Mouse (Mus musculus): Measurements from ENCODE around the gene Cd300e. TPM values are rescaled to one million over a fixed set of nuclear protein-coding genes. Genes with fewer than 3 reads are reported as not detected.
A peak's percentile ranks its signal among the peaks of the same experiment; 100 is the strongest.
"Not testable (repeated sequence)": the region's sequence is repeated elsewhere in the genome, so short reads cannot be mapped to it uniquely, and the experiment has no call there.

Cd300e gene
- total RNA-seq, 2 experiments from 2014 or later = not detected

- intact Hi-C loops (cut with DNase I) = loop anchor here (10.0 kb wide), 1 partner anchor 173 kb away; no protein-coding TSS in a partner anchor
- no peak for DNase-seq (ENCODE audit: low spot score in 2 of 2)
Measured at GRCm38 (mm10) chr11:115048259-115048658, 13.7 kb downstream of the Cd300e start, which contains the start of gene Cd300ld3. Gene Cd300ld3, minus strand, starts transcription at chr11:115048409.

- intact Hi-C loops (cut with DNase I) = not testable (repeated sequence)
Measured at GRCm38 (mm10) chr11:115037669-115038068, 24.3 kb downstream of the Cd300e start, which contains the start of gene Cd300ld5. Gene Cd300ld5, minus strand, starts transcription at chr11:115037769.

GRCm38 (mm10) chr11:115026912-115027311, 35.1 kb downstream of the Cd300e start, which contains the start of gene Cd300ld4:
Gene Cd300ld4, minus strand, starts transcription at chr11:115027012.
- DNase-seq (ENCODE audit: low spot score in 2 of 2); intact Hi-C loops (cut with DNase I): not testable (repeated sequence)

More at GRCm38 (mm10) chr11:115037669-115038068, 24.3 kb downstream of the Cd300e start, which contains the start of gene Cd300ld5:
- not testable (repeated sequence) for DNase-seq (ENCODE audit: low spot score in 2 of 2)

GRCm38 (mm10) chr11:115016093-115016492, 45.9 kb downstream of the Cd300e start, which contains the start of gene Cd300ld2:
Gene Cd300ld2, minus strand, starts transcription at chr11:115016193.
- DNase-seq (ENCODE audit: low spot score in 2 of 2); intact Hi-C loops (cut with DNase I): not testable (repeated sequence)

GRCm38 (mm10) chr11:115004070-115004469, 57.9 kb downstream of the Cd300e start:
- peak; percentile 4 to 9 for DNase-seq (ENCODE audit: low spot score in 2 of 2)
- intact Hi-C loops (cut with DNase I) = no loop called here

Other genes with a start within 250 kb of the Cd300e start
- 1 to 10 TPM; 4.2 to 6.4 TPM for gene Gprc5c, start 211.0 kb downstream of the Cd300e start, total RNA-seq (2021)
- under 1 TPM; 0.37 to 0.55 TPM for gene Cd300a, start 172.1 kb downstream of the Cd300e start, total RNA-seq (2021)
- gene Cd300lb, start 127.8 kb downstream of the Cd300e start, total RNA-seq (2021) = not detected
- gene Cd300c, start 93.0 kb downstream of the Cd300e start, total RNA-seq (2021) = not detected
- not detected for gene Cd300ld, start 72.3 kb downstream of the Cd300e start, total RNA-seq (2021)
- 1 to 10 TPM; 2.8 to 3.0 TPM for gene Cd300c2, start 60.3 kb downstream of the Cd300e start, total RNA-seq (2021)
- not detected for gene Cd300ld2, start 46.0 kb downstream of the Cd300e start, total RNA-seq (2021)
- gene Cd300ld4, start 35.2 kb downstream of the Cd300e start, total RNA-seq (2021) = under 1 TPM in 1 of 2 experiments, not detected in 1; 0.55 TPM
- gene Cd300ld5, start 24.4 kb downstream of the Cd300e start, total RNA-seq (2021) = under 1 TPM; 0.55 to 0.60 TPM
- gene Cd300ld3, start 13.8 kb downstream of the Cd300e start, total RNA-seq (2021) = under 1 TPM in 1 of 2 experiments, not detected in 1; 0.60 TPM
- under 1 TPM; 0.76 to 0.99 TPM for gene Rab37, start 29.3 kb upstream of the Cd300e start, total RNA-seq (2021)
- gene Cd300lf, start 71.8 kb upstream of the Cd300e start, total RNA-seq (2021) = under 1 TPM; 0.16 to 0.41 TPM
- gene Slc9a3r1, start 101.2 kb upstream of the Cd300e start, total RNA-seq (2021) = 10 to 100 TPM; 79.2 to 86.5 TPM
- gene Tmem104, start 125.3 kb upstream of the Cd300e start, total RNA-seq (2021) = 10 to 100 TPM; 15.8 to 18.2 TPM
- gene Nat9, start 125.7 kb upstream of the Cd300e start, total RNA-seq (2021) = 10 to 100 TPM; 20.1 to 22.3 TPM
- 10 to 100 TPM; 41.0 to 42.0 TPM for gene Grin2c, start 205.1 kb upstream of the Cd300e start, total RNA-seq (2021)
- 10 to 100 TPM; 14.5 to 17.4 TPM for gene Fdxr, start 214.9 kb upstream of the Cd300e start, total RNA-seq (2021)
- 10 to 100 TPM in 1 of 2 experiments, 1 to 10 TPM in 1; 9.5 to 10.8 TPM for gene Fads6, start 235.5 kb upstream of the Cd300e start, total RNA-seq (2021)
- gene Otop2, start 245.0 kb upstream of the Cd300e start, total RNA-seq (2021) = under 1 TPM; 0.62 to 0.96 TPM